Mouse (Mus musculus) erythroid progenitor cell, adult 5-6 weeks (primary cell): ENCODE measurements around the gene Pphln1. TPM values are rescaled to one million over a fixed set of nuclear protein-coding genes. Genes with fewer than 3 reads are reported as not detected.

ENCODE experiments used
- ATAC-seq: replicated peaks from 2 replicates; pipeline ENCODE4 v1.8.0; 2016; ENCODE audit warnings: moderate number of reproducible peaks, mild to moderate bottlenecking, moderate TSS enrichment, inconsistent platforms; ENCODE audit not compliant: poor library complexity, low FRiP score, severe bottlenecking
- total RNA-seq, 2 experiments: library from RNA; stranded (forward) in 1 of 2; stranded (reverse) in 1 of 2; fragments of 150-400 nt in 1 of 2; fragments of 186-747, 209-891 nt in 1 of 2; gene quantifications; 2 replicates each; pipeline versions ENCODE4 v1.2.3 to v1.2.4; 2015 to 2017; ENCODE audit warnings: low replicate concordance in 2 of 2

Pphln1 gene
- total RNA-seq (2015; ENCODE audit: low replicate concordance) (11.7 and 18.0 TPM in 2 replicates), total RNA-seq (2017; ENCODE audit: low replicate concordance) (13.1 and 14.5 TPM in 2 replicates)

DNA sequence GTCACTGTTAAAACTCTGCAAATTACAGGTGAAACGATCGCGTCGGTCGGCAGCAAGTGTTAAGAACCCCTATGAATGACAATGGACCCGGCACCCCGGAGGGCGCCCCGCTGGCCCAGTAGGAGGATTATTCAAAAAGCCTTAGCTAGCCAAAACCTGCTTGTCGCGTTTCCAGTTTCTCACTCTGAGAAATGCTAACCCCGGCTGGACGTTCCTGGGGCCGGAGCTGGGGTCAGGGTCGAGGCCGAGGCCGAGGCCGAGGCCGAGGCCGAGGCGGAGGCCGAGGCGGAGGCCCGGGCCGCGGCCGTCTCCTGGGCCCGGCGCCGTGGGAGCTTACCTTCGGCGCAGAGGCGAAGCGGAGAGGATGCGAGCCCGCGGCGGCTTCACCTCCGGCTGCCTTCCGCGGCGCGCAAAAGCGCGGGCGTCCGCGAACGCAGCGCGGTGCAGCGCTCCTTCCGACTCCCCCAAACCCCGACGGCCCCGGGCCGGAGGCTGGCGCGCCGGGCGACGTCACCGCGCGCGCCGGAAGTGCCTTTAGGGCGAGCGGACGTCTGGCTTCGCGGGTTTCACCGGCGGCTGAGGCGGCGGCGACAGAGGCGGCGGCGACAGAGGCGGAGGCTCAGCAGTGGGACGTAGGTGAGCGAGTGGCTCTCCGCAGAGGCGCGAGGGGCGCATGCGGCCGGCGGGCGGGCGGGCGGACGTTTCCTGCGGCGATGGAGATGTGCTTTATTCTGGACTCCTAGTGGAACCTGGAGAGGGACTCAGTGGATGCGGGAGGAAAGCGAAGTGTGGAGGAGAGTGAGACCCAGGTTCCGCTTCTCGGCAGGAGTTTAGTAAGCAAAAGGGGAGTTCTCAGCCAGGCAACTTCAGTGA is at the start of gene Pphln1, which contains the start of gene Zcrb1:
Gene Pphln1, plus strand, starts transcription at position 525 of the 873 bp plus-strand sequence.
Gene Zcrb1, minus strand, starts transcription at position 509 of the 873 bp plus-strand sequence.
- peak; percentile 97 for ATAC-seq

- ATAC-seq, result no peak
Observed at GRCm38 (mm10) chr15:93358346-93359095, 39.6 kb upstream of the Pphln1 start.

- ATAC-seq, result no peak
Observed at GRCm38 (mm10) chr15:93365561-93365960, 32.6 kb upstream of the Pphln1 start.

DNA sequence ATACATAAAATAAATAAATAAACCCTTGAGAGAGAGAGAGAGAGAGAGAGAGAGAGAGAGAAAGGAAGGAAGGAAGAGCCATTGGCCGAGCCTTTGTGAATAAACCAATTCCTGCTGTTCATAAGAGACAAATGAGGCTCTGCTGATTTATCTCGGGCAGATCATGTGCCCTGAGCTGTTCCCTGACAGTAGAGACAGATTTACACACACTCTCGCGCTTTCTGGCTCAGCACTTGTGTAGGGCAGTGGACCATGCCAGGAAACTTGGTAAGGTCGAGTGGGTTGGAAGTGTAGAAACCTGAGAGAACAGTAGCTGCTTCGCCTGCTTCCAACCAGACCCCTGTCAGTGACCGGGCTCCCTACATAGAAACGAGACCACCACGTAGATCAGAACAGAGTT is 29.6 kb upstream of the Pphln1 start:
- ATAC-seq, result no peak

GRCm38 (mm10) chr15:93371838-93372237 is 26.3 kb upstream of the Pphln1 start:
- no peak for ATAC-seq

DNA sequence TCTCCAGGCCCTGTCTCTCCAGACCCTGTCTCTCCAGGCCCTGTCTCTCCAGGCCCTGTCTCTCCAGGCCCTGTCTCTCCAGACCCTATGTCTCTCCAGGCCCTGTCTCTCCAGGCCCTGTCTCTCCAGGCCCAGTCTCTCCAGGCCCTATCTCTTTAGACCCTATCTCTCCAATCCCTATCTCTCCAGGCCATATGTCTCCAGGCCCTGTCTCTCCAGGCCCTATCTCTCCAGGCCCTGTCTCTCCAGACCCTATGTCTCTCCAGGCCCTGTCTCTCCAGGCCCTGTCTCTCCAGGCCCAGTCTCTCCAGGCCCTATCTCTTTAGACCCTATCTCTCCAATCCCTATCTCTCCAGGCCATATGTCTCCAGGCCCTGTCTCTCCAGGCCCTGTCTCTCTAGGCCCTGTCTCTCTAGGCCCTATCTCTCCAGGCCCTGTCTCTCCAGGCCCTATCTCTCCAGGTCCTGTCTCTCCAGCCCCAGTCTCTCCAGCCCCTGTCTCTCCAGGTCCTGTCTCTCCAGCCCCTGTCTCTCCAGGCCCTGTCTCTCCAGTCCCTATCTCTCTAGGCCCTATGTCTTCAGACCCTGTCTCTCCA is 25.5 kb upstream of the Pphln1 start:
- peak; percentile 87 for ATAC-seq

GRCm38 (mm10) chr15:93375696-93376095 is 22.5 kb upstream of the Pphln1 start:
- no peak for ATAC-seq

GRCm38 (mm10) chr15:93379177-93379576 is 19.0 kb upstream of the Pphln1 start:
- 0 out of 2 replicates have a peak, but pooled peaks have one; percentile 57 for ATAC-seq

- no peak for ATAC-seq
Observed at GRCm38 (mm10) chr15:93381337-93381736, 16.8 kb upstream of the Pphln1 start.

DNA sequence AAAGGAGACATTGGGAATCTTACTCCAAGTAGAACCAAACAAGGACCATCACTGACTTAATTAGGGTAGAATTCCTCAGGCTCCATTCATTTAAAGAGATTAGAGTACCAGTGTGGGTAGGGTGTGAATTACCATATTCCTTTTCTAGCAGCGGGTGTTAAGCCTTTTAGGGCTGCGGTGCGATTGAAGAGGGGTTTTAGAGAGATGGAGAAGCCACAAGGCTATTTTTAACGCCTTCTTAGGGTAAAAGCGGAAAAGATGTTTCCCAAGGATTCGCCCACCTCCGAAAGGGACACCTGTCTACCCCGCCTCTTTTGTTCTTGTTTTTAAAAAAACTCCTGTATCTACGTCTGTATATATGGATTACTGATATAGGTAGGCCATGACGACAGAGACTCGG is 881 bp upstream of the Pphln1 start:
- no peak for ATAC-seq

DNA sequence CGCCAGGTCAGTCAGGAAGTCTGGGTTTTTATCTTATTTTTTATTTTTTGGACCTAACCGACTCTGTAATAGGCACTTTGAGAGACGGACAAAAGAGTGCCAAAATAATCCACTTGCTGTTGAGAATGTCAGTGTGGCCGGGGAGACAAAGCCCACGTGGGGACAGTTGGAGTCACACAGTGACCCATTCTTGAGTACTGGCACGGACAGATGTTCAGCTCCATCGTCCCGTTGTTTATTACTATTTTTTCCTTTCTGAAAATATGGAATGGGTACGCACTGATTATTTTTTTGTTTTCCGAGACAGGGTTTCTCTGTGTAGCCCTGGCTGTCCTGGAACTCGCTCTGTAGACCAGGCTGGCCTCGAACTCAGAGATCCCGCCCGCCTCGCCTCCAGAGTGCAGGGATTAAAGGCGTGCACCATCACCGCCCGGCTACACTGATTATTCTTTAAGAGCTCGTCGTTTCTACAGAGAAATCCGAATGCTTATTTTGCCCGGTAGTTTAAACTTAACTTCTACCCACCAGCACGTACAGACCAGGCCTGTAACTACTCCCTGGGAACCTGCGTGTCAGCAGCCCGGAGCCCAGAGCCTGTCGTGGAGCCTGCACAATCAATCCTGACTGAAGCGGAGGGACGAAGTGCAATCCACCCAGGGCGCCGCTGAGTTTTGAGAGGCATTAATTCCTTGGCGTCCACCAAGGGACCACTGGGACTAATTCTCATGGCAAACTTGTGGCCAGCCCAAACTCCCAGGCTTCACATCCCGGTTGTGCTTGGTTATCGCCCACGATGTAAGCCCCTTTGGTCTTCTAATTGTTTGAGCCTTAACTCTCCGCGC is 770 bp downstream of the Pphln1 start:
- no peak for ATAC-seq

DNA sequence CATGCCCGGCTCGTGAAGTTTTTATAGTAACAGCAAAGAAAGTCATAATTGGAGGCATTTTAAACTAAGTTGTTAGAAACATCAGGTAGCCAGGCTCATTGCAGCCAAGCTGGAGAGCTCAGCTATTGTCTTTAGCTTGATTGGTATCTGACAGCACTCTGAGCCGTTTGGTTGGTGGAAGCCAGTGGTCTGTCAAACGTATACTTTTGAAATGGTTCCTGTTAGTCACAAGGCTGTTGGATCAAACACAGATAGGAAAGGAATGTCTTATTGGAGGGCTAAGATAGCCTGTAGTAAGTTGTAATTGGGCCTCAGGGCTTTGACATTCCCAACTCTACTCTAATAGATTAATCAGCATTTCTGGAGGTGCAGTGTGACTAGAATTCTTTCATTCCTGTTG is 3.3 kb downstream of the Pphln1 start:
- ATAC-seq, result no peak

DNA sequence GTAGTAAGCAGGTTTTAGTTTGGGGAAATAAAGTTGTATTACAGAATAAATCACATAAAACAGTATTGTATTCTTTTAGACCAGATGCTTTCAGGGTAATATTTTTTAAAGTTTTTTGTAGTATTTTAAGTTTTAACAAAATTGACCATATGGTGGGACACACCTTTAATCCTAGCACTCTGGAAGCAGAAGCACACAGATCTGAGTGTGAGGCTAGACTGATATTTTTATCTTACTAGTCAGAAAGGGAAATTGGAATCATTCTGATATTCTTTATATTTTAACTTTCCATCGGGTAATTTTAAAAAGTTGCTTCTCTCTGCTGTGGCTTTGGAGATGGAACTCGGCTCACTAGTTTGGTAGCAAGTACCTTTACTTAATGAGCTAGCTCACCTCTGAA is 4.6 kb downstream of the Pphln1 start:
- no peak for ATAC-seq

GRCm38 (mm10) chr15:93404849-93405248 is 6.7 kb downstream of the Pphln1 start:
- ATAC-seq, result no peak

DNA sequence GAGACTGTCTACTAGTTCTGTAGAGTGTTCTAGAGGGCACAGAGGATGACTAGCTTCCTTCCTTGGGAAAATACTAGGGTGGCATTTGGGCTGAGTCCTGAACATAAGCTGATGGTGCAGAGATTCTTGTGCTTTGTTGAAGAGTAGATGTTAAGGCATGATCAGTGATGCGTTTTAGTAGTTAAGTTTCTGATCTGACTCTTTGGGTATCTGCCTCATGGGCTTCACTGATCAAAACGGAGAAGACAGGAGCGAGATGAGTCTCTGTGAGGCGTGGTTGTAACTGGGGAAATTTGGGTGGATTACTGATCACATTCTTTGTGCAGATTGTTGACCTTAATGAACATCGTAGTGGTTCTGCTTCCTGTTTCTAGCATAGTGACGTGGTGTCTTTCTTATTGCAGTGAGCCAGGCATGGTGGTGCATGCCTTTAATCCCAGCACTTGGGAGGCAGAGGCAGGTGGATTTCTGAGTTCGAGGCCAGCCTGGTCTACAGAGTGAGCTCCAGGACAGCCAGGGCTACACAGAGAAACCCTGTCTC is 7.4 kb downstream of the Pphln1 start:
- ATAC-seq, result no peak

- ATAC-seq, result no peak
Observed at GRCm38 (mm10) chr15:93406492-93406891, 8.3 kb downstream of the Pphln1 start.

- no peak for ATAC-seq
Observed at GRCm38 (mm10) chr15:93412445-93412844, 14.3 kb downstream of the Pphln1 start.

GRCm38 (mm10) chr15:93414456-93414855 is 16.3 kb downstream of the Pphln1 start:
- no peak for ATAC-seq

GRCm38 (mm10) chr15:93416300-93416699 is 18.1 kb downstream of the Pphln1 start:
- ATAC-seq, result no peak
